Mouse (Mus musculus) heart, postnatal 0 days (tissue): ENCODE measurements around the gene Arhgap29. TPM values are rescaled to one million over a fixed set of nuclear protein-coding genes. Genes with fewer than 3 reads are reported as not detected.
A peak's percentile ranks its signal among the peaks of the same experiment; 100 is the strongest.

Experiments
- ATAC-seq: fragments of 200-750 bp; cut with Nextera tagmentation; 2 replicates; pipeline ENCODE4 v1.8.0; 2017; ENCODE audit warnings: low read depth, moderate number of reproducible peaks, moderate library complexity; ENCODE audit not compliant: insufficient read depth
- DNase-seq: peaks from one replicate; pipeline ENCODE4 v3.0.0-alpha.2; 2016; ENCODE audit warnings: low spot score
- H3K27ac ChIP-seq: fragments of 300-500 bp; sonication (generic); 2 replicates; pipeline ENCODE4 v1.5.1; 2014; ENCODE audit warnings: low read depth, mild to moderate bottlenecking
- H3K27me3 ChIP-seq: fragments of 300-500 bp; sonication (generic); 2 replicates; pipeline ENCODE4 v1.6.1; 2014; ENCODE audit warnings: low read length, mixed read lengths; ENCODE audit not compliant: control insufficient read depth, insufficient read depth
- H3K36me3 ChIP-seq: fragments of 300-500 bp; sonication (generic); replicated peaks from 2 replicates; pipeline ENCODE4 v1.6.1; 2014; ENCODE audit warnings: low read length, mixed read lengths; ENCODE audit not compliant: control insufficient read depth, insufficient read depth
- H3K4me1 ChIP-seq: fragments of 300-500 bp; sonication (generic); 2 replicates; pipeline ENCODE4 v1.6.1; 2014; ENCODE audit warnings: antibody characterized with exemption; ENCODE audit not compliant: control insufficient read depth, insufficient read depth
- H3K4me2 ChIP-seq: fragments of 300-500 bp; sonication (generic); 2 replicates; pipeline ENCODE4 v1.6.1; 2014; ENCODE audit warnings: low read depth, mild to moderate bottlenecking, low read length, moderate library complexity
- H3K4me3 ChIP-seq: fragments of 300-500 bp; sonication (generic); 2 replicates; pipeline ENCODE4 v1.5.1; 2014; ENCODE audit warnings: low read depth, low read length
- H3K9ac ChIP-seq: fragments of 300-500 bp; sonication (generic); replicated peaks from 2 replicates; pipeline ENCODE4 v1.6.1; 2014; ENCODE audit warnings: low read depth, low read length, mixed read lengths
- H3K9me3 ChIP-seq: fragments of 300-500 bp; sonication (generic); replicated peaks from 2 replicates; pipeline ENCODE4 v1.6.1; 2016; ENCODE audit warnings: low read length; ENCODE audit not compliant: control insufficient read depth
- CTCF ChIP-seq: IDR thresholded peaks from 2 replicates; pipeline ENCODE4 v1.5.1; 2016; ENCODE audit warnings: antibody characterized with exemption, control low read depth, low read depth
- EP300 ChIP-seq: IDR thresholded peaks from 2 replicates; pipeline ENCODE4 v1.6.1; 2016; ENCODE audit warnings: antibody characterized with exemption, low read depth
- WGBS: fragments of 180-500 bp; shearing (Covaris S2); extraction: QIAGEN DNeasy Blood & Tissue Kit; methylation state at CpG from one replicate; pipeline ENCODE4 v1.1.7; 2014; 5-methylcytosine and 5-hydroxymethylcytosine counted together
- polyA plus RNA-seq: library from polyadenylated mRNA; unstranded; fragments of >200 nt; fragmentation: Nextera tagmentation; extraction: Ambion mirVana; gene quantifications from 2 replicates; pipeline ENCODE4 v1.2.1, GENCODE M21; 2015
- total RNA-seq: library from RNA; depleted of rRNA; stranded (reverse); fragments of >200 nt; gene quantifications from 2 replicates; pipeline ENCODE4 v1.2.3, GENCODE M21; 2014; ENCODE audit warnings: low replicate concordance

The Arhgap29 gene
- total and polyA plus RNA-seq, 2 experiments from 2014 or later = 29.5 to 80.9 TPM

DNA sequence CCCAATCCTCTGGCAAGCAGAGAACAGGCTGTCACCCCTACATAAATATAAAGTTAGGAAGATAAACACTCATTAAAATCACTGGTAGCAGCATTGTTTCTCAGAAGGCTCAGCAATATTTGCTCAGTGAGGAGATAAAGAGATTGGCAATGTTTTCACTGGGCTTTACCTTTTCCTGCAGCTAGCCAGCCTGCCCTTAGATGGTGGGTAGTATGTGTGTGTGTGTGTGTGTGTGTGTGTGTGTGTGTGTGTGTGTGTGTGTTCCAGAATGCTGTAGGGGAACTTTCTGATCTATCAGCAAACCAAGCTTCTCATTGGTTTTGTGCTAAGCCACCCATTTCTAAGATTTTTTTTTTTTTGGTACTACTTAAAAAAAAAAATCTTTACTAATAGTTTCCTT, 5.6 kb upstream of the Arhgap29 start:
- H3K27ac ChIP-seq = no peak overlapping the region
- 0 out of 2 replicates have a peak, but pooled peaks cover 7% of the 10 kb centered on the region for H3K4me1 ChIP-seq
- H3K4me3 ChIP-seq = no peak overlapping the region
- no peaks in the 10 kb centered on the region for H3K9me3 ChIP-seq
- no peaks in the 10 kb centered on the region for H3K27me3 ChIP-seq
- no peak for DNase-seq
- no peak for TF ChIP-seq CTCF
- TF ChIP-seq EP300 = no peak
- H3K36me3 ChIP-seq = no peaks in the 10 kb centered on the region
- no peak for ATAC-seq
- H3K9ac ChIP-seq = no peak overlapping the region
- no peak overlapping the region for H3K4me2 ChIP-seq

DNA sequence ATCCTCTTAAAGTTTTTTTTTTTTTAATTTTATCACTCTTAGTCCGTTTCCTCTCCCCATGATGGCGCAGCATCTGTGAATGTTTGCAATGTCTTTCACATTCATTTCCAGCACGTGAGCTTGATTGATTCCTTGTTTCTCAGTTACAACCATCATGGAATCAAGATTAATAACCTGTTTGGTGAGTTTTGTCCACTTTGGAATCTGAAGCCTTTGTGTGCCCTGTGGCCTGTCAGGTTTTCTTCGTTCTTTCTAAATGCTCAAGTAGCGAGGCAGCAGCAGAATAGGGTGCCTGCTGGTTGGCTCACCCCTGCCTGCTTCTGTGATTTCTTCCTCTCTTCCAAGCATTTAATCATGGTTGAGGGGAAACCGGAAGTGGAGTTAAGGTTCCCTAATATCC, 2.2 kb upstream of the Arhgap29 start:
- ATAC-seq (no peak), DNase-seq (no peak)
- H3K9ac ChIP-seq = no peak overlapping the region
- no peaks in the 10 kb centered on the region for H3K27me3 ChIP-seq
- H3K4me1 ChIP-seq = 0 out of 2 replicates have a peak, but pooled peaks cover 7% of the 10 kb centered on the region
- WGBS = 65% methylated on average over 6 of the region's 6 CpGs
- H3K4me2 ChIP-seq = no peak overlapping the region
- TF ChIP-seq CTCF = no peak
- no peak for TF ChIP-seq EP300
- no peak overlapping the region for H3K4me3 ChIP-seq
- no peaks in the 10 kb centered on the region for H3K9me3 ChIP-seq
- H3K36me3 ChIP-seq = no peaks in the 10 kb centered on the region
- no peak overlapping the region for H3K27ac ChIP-seq

DNA sequence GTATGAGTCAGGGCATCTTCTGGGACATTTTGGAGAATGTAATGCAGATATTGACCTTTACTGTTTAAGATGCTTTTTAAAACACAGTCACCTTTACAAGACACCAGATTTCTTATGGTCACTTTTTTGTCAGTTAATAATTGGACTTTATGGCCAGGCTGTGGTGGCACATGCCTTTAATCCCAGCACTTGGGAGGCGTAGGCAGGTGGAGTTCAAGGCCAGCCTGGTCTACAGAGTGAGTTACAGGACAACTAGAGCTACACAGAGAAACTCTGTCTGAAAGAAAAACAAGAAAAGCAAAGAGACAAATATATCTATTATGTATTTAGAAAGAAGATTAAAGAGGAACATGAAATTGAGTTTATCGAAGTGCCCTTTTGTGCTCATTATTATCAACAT, 1.2 kb upstream of the Arhgap29 start:
- no peak overlapping the region for H3K9ac ChIP-seq
- no peaks in the 10 kb centered on the region for H3K27me3 ChIP-seq
- H3K27ac ChIP-seq = no peak overlapping the region
- WGBS = 90% methylated on average over 2 of the region's 2 CpGs
- H3K4me1 ChIP-seq = 0 out of 2 replicates have a peak, but pooled peaks cover 7% of the 10 kb centered on the region
- ATAC-seq = no peak
- no peak for DNase-seq
- TF ChIP-seq CTCF (no peak), EP300 (no peak)
- no peaks in the 10 kb centered on the region for H3K9me3 ChIP-seq
- no peak overlapping the region for H3K4me2 ChIP-seq
- H3K4me3 ChIP-seq = no peak overlapping the region
- no peaks in the 10 kb centered on the region for H3K36me3 ChIP-seq

- peak overlapping the region; percentile 79 for H3K9ac ChIP-seq
- peak overlapping the region; percentile 66 for H3K4me2 ChIP-seq
- H3K27me3 ChIP-seq = no peaks in the 10 kb centered on the region
- under 1% methylated on average over 41 of the region's 44 CpGs for WGBS
- TF ChIP-seq CTCF = no peak; the same call in 1 of the 2 replicates
- H3K36me3 ChIP-seq = no peaks in the 10 kb centered on the region
- DNase-seq = peak; percentile 79
- no peaks in the 10 kb centered on the region for H3K9me3 ChIP-seq
- ATAC-seq = peak; percentile 98
- 0 out of 2 replicates have a peak, but pooled peaks cover 7% of the 10 kb centered on the region for H3K4me1 ChIP-seq
- H3K27ac ChIP-seq = peak overlapping the region; percentile 90
- peak overlapping the region; percentile 72 for H3K4me3 ChIP-seq
These were observed 700 bp downstream of the Arhgap29 start for GRCm38 (mm10) chr3:121953049-121953432.

GRCm38 (mm10) chr3:121953433-121954161, 1.3 kb downstream of the Arhgap29 start:
- H3K27me3 ChIP-seq = no peaks in the 10 kb centered on the region
- TF ChIP-seq EP300 (no peak), CTCF (no peak)
- DNase-seq = no peak
- H3K4me2 ChIP-seq = peak overlapping the region; percentile 66
- peak overlapping the region; percentile 72 for H3K4me3 ChIP-seq
- H3K9ac ChIP-seq = peak overlapping the region; percentile 79
- ATAC-seq = peak; percentile 62
- no peaks in the 10 kb centered on the region for H3K36me3 ChIP-seq
- 1% methylated on average over 46 of the region's 53 CpGs for WGBS
- H3K4me1 ChIP-seq = 0 out of 2 replicates have a peak, but pooled peaks cover 2% of the 10 kb centered on the region
- H3K27ac ChIP-seq = peak overlapping the region; percentile 90
- no peaks in the 10 kb centered on the region for H3K9me3 ChIP-seq
